Mouse (Mus musculus): Measurements from ENCODE around the gene Ngp.

The Ngp gene

GRCm38 (mm10) chr9:110433045-110433444 is 13.5 kb downstream of the Ngp start:
- DNase-seq (ENCODE audit: low read depth) = no peak

GRCm38 (mm10) chr9:110436041-110436440 is 16.5 kb downstream of the Ngp start:
- no peak for DNase-seq (ENCODE audit: low read depth)

GRCm38 (mm10) chr9:110440049-110440448 is 20.5 kb downstream of the Ngp start:
- no peak for DNase-seq (ENCODE audit: low read depth)

GRCm38 (mm10) chr9:110440559-110440958 is 21.0 kb downstream of the Ngp start:
- no peak for DNase-seq (ENCODE audit: low read depth)

- DNase-seq (ENCODE audit: low read depth) = no peak
These were observed 28.8 kb downstream of the Ngp start for GRCm38 (mm10) chr9:110448356-110448755.

- peak; percentile 92 for DNase-seq (ENCODE audit: low read depth)
These were observed 29.5 kb downstream of the Ngp start for GRCm38 (mm10) chr9:110448857-110449617.

GRCm38 (mm10) chr9:110452523-110452922 is 33.0 kb downstream of the Ngp start:
- DNase-seq (ENCODE audit: low read depth) = no peak

- DNase-seq (ENCODE audit: low read depth) = no peak
These were observed 38.4 kb downstream of the Ngp start for GRCm38 (mm10) chr9:110457926-110458325.

GRCm38 (mm10) chr9:110459145-110459727 is 39.7 kb downstream of the Ngp start:
- no peak for DNase-seq (ENCODE audit: low read depth)

GRCm38 (mm10) chr9:110460884-110461815 is 41.6 kb downstream of the Ngp start:
- DNase-seq (ENCODE audit: low read depth) = no peak

- no peak for DNase-seq (ENCODE audit: low read depth)
These were observed 42.8 kb downstream of the Ngp start for GRCm38 (mm10) chr9:110462321-110462720.

GRCm38 (mm10) chr9:110463983-110464591 is 44.5 kb downstream of the Ngp start:
- no peak for DNase-seq (ENCODE audit: low read depth)

- DNase-seq (ENCODE audit: low read depth) = no peak
These were observed 45.8 kb downstream of the Ngp start for GRCm38 (mm10) chr9:110465336-110465735.

GRCm38 (mm10) chr9:110466179-110466578 is 46.6 kb downstream of the Ngp start:
- DNase-seq (ENCODE audit: low read depth) = no peak
